19 mouse cellular contexts compared by ENCODE assay signal in genomic region chr9:59099738-59100137, GRCm38 (mm10).
"Had no signal": no experiment of that assay in that cellular context is flagged by ENCODE, and none has a peak within 500 bp of the region (broad histone marks: within the 10 kb centered on the region; RNA-seq: fewer than 3 reads in every experiment).

No protein-coding gene starts in this region.

- H3K27me3 ChIP-seq: liver, embryonic 13.5 days; liver, embryonic 15.5 days; midbrain, embryonic 12.5 days; neural tube, embryonic 13.5 days; neural tube, embryonic 15.5 days had no signal

- H3K36me3 ChIP-seq: liver, embryonic 13.5 days; liver, embryonic 15.5 days; midbrain, embryonic 10.5 days; midbrain, embryonic 12.5 days; neural tube, embryonic 13.5 days; neural tube, embryonic 15.5 days had no signal

- ATAC-seq: liver, postnatal 0 days; midbrain, embryonic 16.5 days had no signal

- H3K4me1 ChIP-seq: liver, embryonic 13.5 days; liver, embryonic 15.5 days had no signal

- H3K4me3 ChIP-seq: liver, embryonic 13.5 days; liver, embryonic 15.5 days; midbrain, embryonic 10.5 days; midbrain, embryonic 12.5 days; myocyte; neural tube, embryonic 13.5 days; neural tube, embryonic 15.5 days had no signal

- H3K4me2 ChIP-seq: liver, embryonic 11.5 days; liver, embryonic 13.5 days; liver, embryonic 15.5 days; midbrain, embryonic 12.5 days; neural tube, embryonic 13.5 days; neural tube, embryonic 15.5 days had no signal

- DNase-seq: liver, embryonic 13.5 days; liver, postnatal 0 days; midbrain, embryonic 14.5 days; retina, postnatal 1 day; right cerebral cortex, adult 18-20 months; right cerebral cortex, postnatal 25 days; right cerebral cortex, postnatal 4 days; spleen, adult 18-20 months; thymus, adult 18-20 months; thymus, postnatal 25 days; thymus, postnatal 4 days had no signal

- H3K27ac ChIP-seq: liver, embryonic 13.5 days; liver, embryonic 15.5 days; midbrain, embryonic 10.5 days; midbrain, embryonic 12.5 days; neural tube, embryonic 13.5 days; neural tube, embryonic 15.5 days had no signal

- H3K9ac ChIP-seq: liver, embryonic 13.5 days; liver, embryonic 15.5 days; liver, postnatal 0 days; midbrain, embryonic 12.5 days; neural tube, embryonic 13.5 days; neural tube, embryonic 15.5 days had no signal

- H3K9me3 ChIP-seq: liver, embryonic 13.5 days; liver, embryonic 15.5 days; midbrain, embryonic 10.5 days; midbrain, embryonic 12.5 days; neural tube, embryonic 13.5 days; neural tube, embryonic 15.5 days had no signal
